Mouse (Mus musculus): ENCODE measurements at regions not wholly inside any gene's neighbourhood (a gene's known extent, or its start where the extent isn't known, plus 50 kb on each side); places are given as distances from the start of the nearest gene placed in this dataset.

DNA sequence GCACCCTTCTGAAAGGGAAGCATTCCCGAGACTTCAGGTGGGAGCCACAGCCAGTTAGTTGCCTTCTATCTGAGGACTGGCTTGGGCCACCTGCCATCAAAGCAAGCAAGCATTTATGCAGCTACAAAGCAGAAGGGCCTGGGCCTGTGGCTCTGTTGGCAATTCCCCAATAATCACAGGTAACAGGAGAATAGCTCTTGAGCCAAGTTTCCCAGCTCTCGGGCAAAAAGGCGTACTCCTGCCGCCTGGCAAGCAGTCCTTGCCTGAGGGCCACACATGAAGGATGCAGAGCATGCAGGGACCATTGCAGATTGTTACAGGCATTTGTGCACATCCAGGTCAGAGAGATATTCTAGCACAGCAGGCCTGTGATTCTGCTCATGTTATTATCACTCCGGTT, 53.2 kb upstream of the Unc5a start:
- no peak for DNase-seq (ENCODE audit: low read depth, low spot score)

Data from ES-CJ7 (cell line).